In genomic region chr2:119799181-119799960, GRCm38 (mm10) we compare ENCODE assay signal across 8 mouse cellular contexts. TPM values are rescaled to one million over a fixed set of nuclear protein-coding genes. Genes with fewer than 3 reads are reported as not detected.
A peak's percentile ranks its signal among the peaks of the same experiment; 100 is the strongest.
DNase-seq lines count a peak whose midpoint lies in the region; ATAC-seq and TF ChIP-seq lines count a peak whose summit lies in the region.

No protein-coding gene starts in this region.

- no peak for DNase-seq in layer of hippocampus, adult 2 months (ENCODE audit: low spot score in 2 of 2)
- no peak for DNase-seq in layer of hippocampus, postnatal 36 days
- no peak for DNase-seq in liver, embryonic 14.5 days (ENCODE audit: low read depth in 3 of 3, low spot score in 3 of 3)
- peak; percentile 65 for DNase-seq in yolk sac, embryonic 10.5 days (ENCODE audit: low spot score)

- H3K9ac ChIP-seq in forebrain, embryonic 12.5 days, result peak overlapping the region; percentile 96
- H3K9ac ChIP-seq in hindbrain, embryonic 15.5 days, result peak overlapping the region; percentile 89
- peak overlapping the region; percentile 27; the same call in 1 of the 2 replicates for H3K9ac ChIP-seq in liver, embryonic 14.5 days (replicated peaks)
- H3K9ac ChIP-seq in neural tube, embryonic 13.5 days, result peak overlapping the region; percentile 92

- no peaks in the 10 kb centered on the region for H3K9me3 ChIP-seq in forebrain, embryonic 12.5 days
- no peaks in the 10 kb centered on the region for H3K9me3 ChIP-seq in hindbrain, embryonic 15.5 days
- H3K9me3 ChIP-seq in liver, embryonic 14.5 days (ENCODE audit: control insufficient read depth, low read length), result no peaks in the 10 kb centered on the region
- H3K9me3 ChIP-seq in neural tube, embryonic 13.5 days, result no peaks in the 10 kb centered on the region

- peak; percentile 66 for ATAC-seq in forebrain, embryonic 12.5 days (ENCODE audit: low FRiP score)
- peak; percentile 59 for ATAC-seq in hindbrain, embryonic 15.5 days (ENCODE audit: low FRiP score, low read depth)
- ATAC-seq in liver, embryonic 14.5 days (ENCODE audit: insufficient read depth), result peak; percentile 51
- peak; percentile 76 for ATAC-seq in neural tube, embryonic 13.5 days (ENCODE audit: low read depth)

- peak overlapping the region; percentile 73 for H3K4me3 ChIP-seq in layer of hippocampus, adult 2 months
- peak overlapping the region; percentile 54 for H3K4me3 ChIP-seq in bone marrow macrophage, adult 2 months (ENCODE audit: insufficient read depth, low read length)
- H3K4me3 ChIP-seq in forebrain, embryonic 12.5 days (replicated peaks), result peak overlapping the region; percentile 89
- H3K4me3 ChIP-seq in hindbrain, embryonic 15.5 days, result peak overlapping the region; percentile 89
- peak overlapping the region; percentile 24 to 61 for H3K4me3 ChIP-seq in liver, embryonic 14.5 days (ENCODE audit: insufficient read depth in 1 of 2, low read depth in 2 of 2, low read length in 2 of 2)
- peak overlapping the region; percentile 77 for H3K4me3 ChIP-seq in neural tube, embryonic 13.5 days

- H3K36me3 ChIP-seq in forebrain, embryonic 12.5 days (replicated peaks), result no peaks in the 10 kb centered on the region
- H3K36me3 ChIP-seq in hindbrain, embryonic 15.5 days, result no peaks in the 10 kb centered on the region
- H3K36me3 ChIP-seq in liver, embryonic 14.5 days (replicated peaks; ENCODE audit: control insufficient read depth, insufficient read depth, low read depth), result no peaks in the 10 kb centered on the region
- no peaks in the 10 kb centered on the region for H3K36me3 ChIP-seq in neural tube, embryonic 13.5 days

- peak overlapping the region; percentile 98 for H3K4me2 ChIP-seq in forebrain, embryonic 12.5 days
- peak overlapping the region; percentile 97 for H3K4me2 ChIP-seq in hindbrain, embryonic 15.5 days
- H3K4me2 ChIP-seq in liver, embryonic 14.5 days (ENCODE audit: low read depth), result peak overlapping the region; percentile 77
- H3K4me2 ChIP-seq in neural tube, embryonic 13.5 days, result peak overlapping the region; percentile 97

- TF ChIP-seq CTCF in layer of hippocampus, adult 2 months (conservative IDR thresholded peaks at IDR 0.05), result no peak
- no peak; the same call in 1 of the 2 replicates for TF ChIP-seq CTCF in bone marrow macrophage, adult 2 months (IDR thresholded peaks at IDR 0.05; ENCODE audit: low read depth, low read length)
- TF ChIP-seq CTCF in liver, embryonic 14.5 days (IDR thresholded peaks at IDR 0.05; ENCODE audit: low read depth), result no peak

- 0 out of 2 replicates have a peak, but pooled peaks cover 3% of the 10 kb centered on the region for H3K4me1 ChIP-seq in bone marrow macrophage, adult 2 months (ENCODE audit: control insufficient read depth, insufficient read depth, low read length)
- peaks cover 51% of the 10 kb centered on the region for H3K4me1 ChIP-seq in forebrain, embryonic 12.5 days
- peaks cover 48% of the 10 kb centered on the region for H3K4me1 ChIP-seq in hindbrain, embryonic 15.5 days (replicated peaks)
- peaks cover 0 to 4% of the 10 kb centered on the region in 2 experiments; a peak in 2 of 4 replicates for H3K4me1 ChIP-seq in liver, embryonic 14.5 days (replicated peaks; ENCODE audit: control insufficient read depth in 2 of 2, insufficient read depth in 2 of 2, low read length in 1 of 2)
- H3K4me1 ChIP-seq in neural tube, embryonic 13.5 days (replicated peaks), result peaks cover 53% of the 10 kb centered on the region

- H3K27me3 ChIP-seq in forebrain, embryonic 12.5 days, result peaks cover 39% of the 10 kb centered on the region
- H3K27me3 ChIP-seq in hindbrain, embryonic 15.5 days, result peaks cover 12% of the 10 kb centered on the region; the same call in 1 of the 2 replicates
- H3K27me3 ChIP-seq in liver, embryonic 14.5 days (ENCODE audit: control insufficient read depth, insufficient read depth, low read length), result peaks cover 54% of the 10 kb centered on the region
- H3K27me3 ChIP-seq in neural tube, embryonic 13.5 days, result peaks cover 44% of the 10 kb centered on the region

- H3K27ac ChIP-seq in layer of hippocampus, adult 2 months, result peak overlapping the region; percentile 90
- H3K27ac ChIP-seq in bone marrow macrophage, adult 2 months (ENCODE audit: insufficient read depth, low read depth, low read length), result no peak overlapping the region
- H3K27ac ChIP-seq in forebrain, embryonic 12.5 days, result peak overlapping the region; percentile 56; the same call in 1 of the 2 replicates
- H3K27ac ChIP-seq in hindbrain, embryonic 15.5 days (replicated peaks), result peak overlapping the region; percentile 51; the same call in 1 of the 2 replicates
- no peak overlapping the region for H3K27ac ChIP-seq in liver, embryonic 14.5 days
- H3K27ac ChIP-seq in neural tube, embryonic 13.5 days (replicated peaks), result 0 out of 2 replicates have a peak overlapping the region, but pooled peaks have one; percentile 33

- WGBS in forebrain, embryonic 12.5 days, result 0% methylated on average over 35 of the region's 89 CpGs
- under 1% methylated on average over 31 of the region's 89 CpGs for WGBS in hindbrain, embryonic 15.5 days
- WGBS in liver, embryonic 14.5 days (ENCODE audit: insufficient replicate concordance), result 2% methylated on average over 65 of the region's 89 CpGs
- under 1% methylated on average over 48 of the region's 89 CpGs for WGBS in neural tube, embryonic 13.5 days

- TF ChIP-seq EP300 in liver, embryonic 14.5 days (IDR thresholded peaks at IDR 0.05; ENCODE audit: low read depth), result no peak

- TF ChIP-seq POLR2A in bone marrow macrophage, adult 2 months (IDR thresholded peaks at IDR 0.05; ENCODE audit: borderline replicate concordance, low read depth, low read length), result no peak

RNA-seq across cellular contexts. Expression of gene Tyro3, which starts 1.8 kb away (rescaled TPM):
- 10 to 100 TPM; 75.5 to 80.8 TPM for total RNA-seq in layer of hippocampus, adult 2 months (2021)
- 10 to 100 TPM; 73.1 to 85.1 TPM for total RNA-seq in layer of hippocampus, postnatal 36 days (2021)
- not detected in 2 replicates for polyA plus RNA-seq in bone marrow macrophage, adult 2 months (2012; ENCODE audit: insufficient read depth, insufficient read length, missing spikeins)
- polyA plus RNA-seq in forebrain, embryonic 12.5 days (2016; fragmentation: Nextera tagmentation; extraction: Ambion mirVana), result 27.7 and 28.2 TPM in 2 replicates
- polyA plus RNA-seq in hindbrain, embryonic 15.5 days (2015; fragmentation: Nextera tagmentation; extraction: Ambion mirVana), result 27.1 and 27.7 TPM in 2 replicates
- polyA plus RNA-seq in liver, embryonic 14.5 days (2012; rRNA removed), result 0.71 and 0.76 TPM in 2 replicates
- polyA plus RNA-seq in liver, embryonic 14.5 days (2014; fragmentation: Nextera tagmentation; extraction: Ambion mirVana), result 0.65 and 0.73 TPM in 2 replicates
- polyA plus RNA-seq in neural tube, embryonic 13.5 days (2015; fragmentation: Nextera tagmentation; extraction: Ambion mirVana), result 16.2 and 19.2 TPM in 2 replicates

RNA-seq across cellular contexts. Expression of gene Rpap1, which starts 12.0 kb away (rescaled TPM):
- total RNA-seq in layer of hippocampus, adult 2 months (2021), result 10 to 100 TPM; 18.6 to 19.6 TPM
- total RNA-seq in layer of hippocampus, postnatal 36 days (2021), result 10 to 100 TPM; 15.1 to 18.3 TPM
- 9.7 and 10.6 TPM in 2 replicates for polyA plus RNA-seq in bone marrow macrophage, adult 2 months (2012; ENCODE audit: insufficient read depth, insufficient read length, missing spikeins)
- 32.8 and 33.4 TPM in 2 replicates for polyA plus RNA-seq in forebrain, embryonic 12.5 days (2016; fragmentation: Nextera tagmentation; extraction: Ambion mirVana)
- 18.6 and 19.6 TPM in 2 replicates for polyA plus RNA-seq in hindbrain, embryonic 15.5 days (2015; fragmentation: Nextera tagmentation; extraction: Ambion mirVana)
- polyA plus RNA-seq in liver, embryonic 14.5 days (2012; rRNA removed), result 6.1 and 6.6 TPM in 2 replicates
- 6.0 and 6.7 TPM in 2 replicates for polyA plus RNA-seq in liver, embryonic 14.5 days (2014; fragmentation: Nextera tagmentation; extraction: Ambion mirVana)
- 18.6 and 21.0 TPM in 2 replicates for polyA plus RNA-seq in neural tube, embryonic 13.5 days (2015; fragmentation: Nextera tagmentation; extraction: Ambion mirVana)

RNA-seq across cellular contexts. Expression of gene Ltk, which starts 39.1 kb away (rescaled TPM):
- total RNA-seq in layer of hippocampus, adult 2 months (2021), result 10 to 100 TPM; 13.7 to 14.3 TPM
- total RNA-seq in layer of hippocampus, postnatal 36 days (2021), result 10 to 100 TPM; 11.6 to 13.0 TPM
- not detected in 2 replicates for polyA plus RNA-seq in bone marrow macrophage, adult 2 months (2012; ENCODE audit: insufficient read depth, insufficient read length, missing spikeins)
- 0.12 TPM in 1 of 2 replicates, not detected in the other for polyA plus RNA-seq in forebrain, embryonic 12.5 days (2016; fragmentation: Nextera tagmentation; extraction: Ambion mirVana)
- 2.1 and 2.2 TPM in 2 replicates for polyA plus RNA-seq in hindbrain, embryonic 15.5 days (2015; fragmentation: Nextera tagmentation; extraction: Ambion mirVana)
- polyA plus RNA-seq in liver, embryonic 14.5 days (2012; rRNA removed), result 0.08 and 0.12 TPM in 2 replicates
- polyA plus RNA-seq in liver, embryonic 14.5 days (2014; fragmentation: Nextera tagmentation; extraction: Ambion mirVana), result 0.05 and 0.06 TPM in 2 replicates
- polyA plus RNA-seq in neural tube, embryonic 13.5 days (2015; fragmentation: Nextera tagmentation; extraction: Ambion mirVana), result 0.43 and 0.50 TPM in 2 replicates

RNA-seq across cellular contexts. Expression of gene Itpka, which starts 57.2 kb away (rescaled TPM):
- 100 to 1,000 TPM; 265 to 270 TPM for total RNA-seq in layer of hippocampus, adult 2 months (2021)
- 100 to 1,000 TPM; 252 to 262 TPM for total RNA-seq in layer of hippocampus, postnatal 36 days (2021)
- 0.31 TPM in 1 of 2 replicates, not detected in the other for polyA plus RNA-seq in bone marrow macrophage, adult 2 months (2012; ENCODE audit: insufficient read depth, insufficient read length, missing spikeins)
- polyA plus RNA-seq in forebrain, embryonic 12.5 days (2016; fragmentation: Nextera tagmentation; extraction: Ambion mirVana), result 0.85 and 1.0 TPM in 2 replicates
- polyA plus RNA-seq in hindbrain, embryonic 15.5 days (2015; fragmentation: Nextera tagmentation; extraction: Ambion mirVana), result 0.37 and 0.56 TPM in 2 replicates
- 2.0 and 2.1 TPM in 2 replicates for polyA plus RNA-seq in liver, embryonic 14.5 days (2012; rRNA removed)
- 2.3 and 2.4 TPM in 2 replicates for polyA plus RNA-seq in liver, embryonic 14.5 days (2014; fragmentation: Nextera tagmentation; extraction: Ambion mirVana)
- polyA plus RNA-seq in neural tube, embryonic 13.5 days (2015; fragmentation: Nextera tagmentation; extraction: Ambion mirVana), result 0.28 TPM in 1 of 2 replicates, not detected in the other

Comparison
In these comparisons a context has a peak if more than half of its experiments do, and no peak if none do; other contexts are left out.
1. H3K27ac ChIP-seq: peak in layer of hippocampus, adult 2 months (single experiment), forebrain, embryonic 12.5 days (single experiment), hindbrain, embryonic 15.5 days (single experiment) and neural tube, embryonic 13.5 days (single experiment); none in bone marrow macrophage, adult 2 months (single experiment) and liver, embryonic 14.5 days (single experiment).
2. H3K9ac ChIP-seq: peak in every context shown above with its lines; median percentile 96 in forebrain, embryonic 12.5 days; 92 in neural tube, embryonic 13.5 days; 89 in hindbrain, embryonic 15.5 days; 27 in liver, embryonic 14.5 days.
3. Peak in every context shown above with its lines, with median percentiles within 50 percentile points of each other: H3K4me3 ChIP-seq, ATAC-seq and H3K4me2 ChIP-seq.